Mouse (Mus musculus): ENCODE measurements at regions not wholly inside any gene's neighbourhood (a gene's known extent, or its start where the extent isn't known, plus 50 kb on each side); places are given as distances from the start of the nearest gene placed in this dataset.

GRCm38 (mm10) chr16:24236511-24236910 is 156.8 kb upstream of the Lpp start:
- TF ChIP-seq EP300 (IDR thresholded peaks at IDR 0.05; ENCODE audit: low read depth) (no peak), CTCF (IDR thresholded peaks at IDR 0.05; ENCODE audit: low read depth) (no peak)

All from heart, postnatal 0 days (tissue).